Mouse (Mus musculus): ENCODE measurements at regions not wholly inside any gene's neighbourhood (a gene's known extent, or its start where the extent isn't known, plus 50 kb on each side); places are given as distances from the start of the nearest gene placed in this dataset.

DNA sequence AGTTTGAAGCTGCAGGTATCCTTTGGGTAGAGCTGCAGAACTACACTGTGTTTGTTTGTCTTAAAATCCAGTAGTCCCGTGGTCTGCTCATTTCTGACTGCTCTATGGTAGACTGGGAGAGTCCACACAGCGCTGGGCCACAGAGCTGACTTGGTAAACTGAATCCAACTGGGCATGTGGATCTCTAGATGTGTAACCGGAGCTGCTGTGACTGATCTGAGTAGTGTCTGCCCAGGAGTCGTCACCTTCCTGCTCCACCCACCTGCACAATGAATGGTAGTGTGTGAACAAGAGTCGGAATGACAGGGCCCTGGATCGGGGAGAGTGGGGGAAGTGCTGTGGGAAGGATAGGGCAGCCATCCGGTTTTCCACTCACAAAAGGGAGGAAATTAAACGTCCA is 87.5 kb upstream of the Fam3c start:
- DNase-seq (ENCODE audit: low spot score) = no peak

DNA sequence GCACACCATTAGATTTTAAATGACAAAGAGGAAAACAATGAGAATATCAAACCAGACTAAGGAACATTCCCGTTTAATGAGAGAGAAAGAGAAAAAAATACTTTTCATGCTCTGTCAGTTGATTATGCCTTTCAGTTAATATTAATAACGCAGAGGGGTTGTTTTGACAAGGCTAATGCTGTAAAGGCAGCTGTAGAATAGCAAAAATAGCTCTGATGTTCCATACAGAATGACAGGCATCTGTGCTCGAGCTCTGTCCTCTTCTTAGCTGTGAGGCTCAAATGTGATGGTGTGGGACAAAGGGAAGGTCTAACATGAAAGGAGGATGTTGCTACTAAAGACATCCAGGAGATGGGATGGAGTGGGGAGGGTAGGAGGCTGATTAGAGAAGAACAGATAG is 87.1 kb upstream of the Fam3c start:
- DNase-seq (ENCODE audit: low spot score) = no peak

DNA sequence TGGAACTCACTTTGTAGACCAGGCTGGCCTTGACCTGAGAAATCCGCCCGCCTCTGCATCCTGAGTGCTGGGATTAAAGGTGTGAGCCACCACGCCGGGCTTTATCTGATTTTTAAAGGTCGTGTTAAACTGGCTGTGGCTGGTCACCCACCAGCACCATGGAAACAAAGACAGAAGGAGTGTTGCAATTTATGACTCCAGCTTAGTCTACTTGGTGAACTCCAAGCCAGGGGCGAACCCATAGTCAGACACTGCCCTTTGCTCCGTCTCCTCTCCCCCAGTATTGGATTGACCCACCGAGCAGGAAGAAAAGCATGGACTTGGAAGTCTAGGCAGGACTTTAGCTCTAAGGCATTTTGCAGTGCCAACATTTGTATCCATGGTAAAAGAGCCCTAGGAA is 86.5 kb upstream of the Fam3c start:
- no peak for DNase-seq (ENCODE audit: low spot score)

DNA sequence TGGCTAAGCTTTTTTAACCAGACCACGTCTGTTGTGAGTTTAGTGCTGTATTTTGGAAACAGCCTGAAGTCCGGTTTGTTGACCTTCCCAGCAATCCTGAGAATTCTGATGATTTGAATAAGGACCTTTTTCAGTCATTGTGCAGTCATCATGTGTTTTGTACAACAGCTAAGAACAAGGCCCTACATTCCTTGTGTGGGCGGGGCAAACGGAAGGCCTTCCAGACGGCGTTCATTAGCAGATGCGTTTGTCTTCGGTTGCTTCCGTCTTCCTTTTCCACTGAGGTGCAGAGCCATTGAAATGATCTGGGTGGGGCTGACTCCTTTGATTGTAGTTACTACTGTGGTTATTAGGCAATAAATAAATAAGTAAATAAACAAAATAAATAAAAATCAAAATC is 83.8 kb upstream of the Fam3c start:
- no peak for DNase-seq (ENCODE audit: low spot score)

DNA sequence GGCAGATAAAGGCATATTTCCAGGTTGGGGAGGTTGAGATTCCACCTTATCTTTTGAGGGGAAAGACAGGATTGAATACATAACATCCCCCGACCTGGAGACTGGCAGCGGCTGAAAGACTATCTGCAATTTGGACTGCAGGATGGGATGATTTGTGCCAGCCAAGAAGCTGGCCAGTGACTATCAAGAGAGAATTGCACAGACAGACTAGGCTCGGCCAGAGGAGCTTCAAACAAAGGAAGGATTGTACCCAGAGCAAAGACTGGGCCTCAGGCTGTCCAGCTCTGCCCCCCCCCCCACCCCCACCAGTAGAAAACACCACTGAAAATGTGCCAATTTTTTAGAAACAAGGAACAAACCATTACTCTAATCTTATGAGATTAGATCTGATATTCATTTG is 73.0 kb upstream of the Fam3c start:
- DNase-seq (ENCODE audit: low spot score) = no peak

DNA sequence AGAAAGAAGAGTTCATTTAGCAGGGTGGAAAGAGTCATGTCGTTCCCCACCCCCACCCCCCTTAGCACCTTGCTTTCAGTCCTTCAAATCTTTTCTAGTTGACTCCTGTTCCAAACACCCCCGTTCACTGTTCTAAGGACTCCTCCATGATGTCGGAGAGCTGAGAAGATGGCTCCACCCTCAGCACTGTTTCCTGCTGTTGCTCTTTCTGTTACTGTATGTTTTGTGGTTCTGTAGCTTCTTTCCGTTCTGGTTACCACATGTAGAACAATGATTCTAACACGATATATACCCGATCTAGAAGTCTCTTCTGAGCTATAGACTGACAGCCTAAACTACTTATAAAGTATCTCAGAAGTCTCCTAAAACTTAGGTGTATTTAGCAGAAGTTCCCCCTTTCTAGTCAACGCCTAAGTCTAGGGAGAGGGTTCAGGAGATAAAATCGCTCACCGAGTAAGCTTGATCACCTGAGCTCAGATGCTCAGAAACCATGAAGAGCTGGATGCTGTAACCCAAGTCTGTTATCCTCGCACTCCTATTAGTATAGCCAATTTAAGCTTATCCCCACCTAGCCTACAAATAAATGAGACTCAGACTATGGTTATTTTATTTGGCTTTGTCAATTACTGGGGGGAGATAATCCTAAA is 68.2 kb upstream of the Fam3c start:
- no peak for DNase-seq (ENCODE audit: low spot score)

DNA sequence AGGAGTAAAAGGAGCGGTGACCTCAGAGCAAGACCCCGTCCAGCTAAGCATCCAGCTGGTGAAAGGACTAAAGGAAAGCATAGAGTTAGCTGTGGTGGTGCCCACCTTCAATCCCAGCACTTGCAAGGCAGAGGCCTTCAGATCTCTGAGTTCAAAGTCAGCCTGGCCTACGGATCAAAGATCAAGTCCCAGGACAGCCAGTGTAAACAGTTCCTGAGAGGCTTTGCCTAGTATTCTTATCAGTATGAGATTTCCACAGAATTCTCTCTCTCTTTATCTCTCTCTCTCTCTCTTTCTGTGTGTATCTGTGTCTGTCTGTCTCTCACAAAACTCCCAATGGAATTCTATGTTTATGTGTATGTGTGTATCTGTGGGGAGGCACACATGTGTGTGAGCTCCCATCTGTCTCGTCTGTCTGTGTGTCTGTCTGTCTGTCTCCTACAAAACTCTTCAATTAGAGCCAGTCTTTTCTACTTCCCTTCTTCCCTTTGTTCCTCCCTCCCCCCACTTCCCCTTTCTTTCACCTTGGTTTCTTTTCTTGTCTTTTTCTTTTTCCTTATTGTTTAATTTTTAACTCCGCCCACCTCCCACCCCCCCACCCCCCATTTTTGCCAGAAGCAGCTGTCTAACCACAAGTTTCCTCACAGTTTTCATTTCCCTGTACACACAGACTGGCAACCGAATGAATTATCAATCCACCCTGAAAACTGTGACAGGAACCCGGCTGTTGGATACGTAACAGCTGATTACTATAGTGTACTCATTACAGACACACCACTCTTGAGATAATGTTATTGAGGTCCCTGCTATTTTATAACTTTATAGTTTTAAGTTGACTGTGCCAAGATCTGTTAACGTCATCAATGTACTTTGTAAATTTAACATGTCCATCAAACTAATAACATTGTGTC is 67.3 kb upstream of the Fam3c start:
- no peak for DNase-seq (ENCODE audit: low spot score)

DNA sequence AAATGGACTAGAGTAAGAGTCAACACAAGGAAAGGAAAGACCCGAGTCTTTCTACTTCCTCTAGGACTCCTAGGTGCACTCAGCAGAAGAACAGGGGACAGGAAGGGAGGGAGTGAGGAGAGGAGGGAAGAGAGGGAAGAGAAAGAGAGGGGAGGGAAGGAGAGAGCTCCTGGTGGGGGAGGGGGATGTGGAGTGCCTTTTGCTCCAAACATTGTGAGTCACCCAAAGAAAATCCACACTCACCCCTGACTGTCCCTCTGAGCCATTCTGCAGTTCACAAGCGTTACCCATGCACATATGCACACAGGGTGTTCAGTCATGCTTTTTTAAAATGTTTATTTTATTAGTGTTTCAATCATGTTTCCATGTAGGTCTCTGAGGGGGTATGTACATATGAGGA is 65.5 kb upstream of the Fam3c start:
- DNase-seq (ENCODE audit: low spot score) = no peak

DNA sequence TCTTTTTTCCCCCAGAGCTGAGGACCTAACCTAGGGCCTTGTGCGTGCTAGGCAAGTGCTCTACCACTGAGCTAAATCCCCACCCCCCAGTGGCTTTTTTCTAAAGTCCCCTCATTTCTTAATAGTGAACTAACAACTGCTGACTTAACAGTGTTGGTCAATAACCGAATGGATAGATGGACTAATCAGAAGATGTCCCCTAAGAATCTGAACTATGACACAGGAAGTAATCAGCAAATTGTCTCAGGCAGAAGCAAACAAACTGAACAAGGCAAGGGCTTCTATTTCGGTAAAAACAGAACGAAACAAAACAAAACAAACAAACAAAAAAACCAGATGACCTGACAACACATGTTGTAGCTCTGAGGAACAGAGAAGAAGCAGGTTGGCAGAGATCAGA is 62.2 kb upstream of the Fam3c start:
- no peak for DNase-seq (ENCODE audit: low spot score)

DNA sequence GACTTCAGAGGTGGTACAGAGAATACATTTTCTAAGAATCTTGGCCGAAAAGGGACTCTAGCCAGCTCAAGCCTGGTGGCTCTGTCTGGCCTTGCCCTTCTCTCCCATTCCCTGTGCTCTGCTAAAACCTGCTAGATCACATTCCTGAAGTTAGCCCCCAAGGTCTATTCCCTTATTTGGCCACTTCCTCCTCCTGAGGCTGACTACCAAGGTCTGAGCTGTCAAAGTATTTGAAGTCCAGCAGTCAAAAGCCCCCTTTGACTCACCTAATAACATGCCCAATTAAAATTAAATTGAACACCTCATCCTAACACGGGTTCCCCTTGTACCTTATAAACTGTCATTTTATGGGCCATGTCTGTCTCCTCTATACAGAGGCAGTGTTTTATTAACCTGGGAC is 61.1 kb upstream of the Fam3c start:
- DNase-seq (ENCODE audit: low spot score) = no peak

DNA sequence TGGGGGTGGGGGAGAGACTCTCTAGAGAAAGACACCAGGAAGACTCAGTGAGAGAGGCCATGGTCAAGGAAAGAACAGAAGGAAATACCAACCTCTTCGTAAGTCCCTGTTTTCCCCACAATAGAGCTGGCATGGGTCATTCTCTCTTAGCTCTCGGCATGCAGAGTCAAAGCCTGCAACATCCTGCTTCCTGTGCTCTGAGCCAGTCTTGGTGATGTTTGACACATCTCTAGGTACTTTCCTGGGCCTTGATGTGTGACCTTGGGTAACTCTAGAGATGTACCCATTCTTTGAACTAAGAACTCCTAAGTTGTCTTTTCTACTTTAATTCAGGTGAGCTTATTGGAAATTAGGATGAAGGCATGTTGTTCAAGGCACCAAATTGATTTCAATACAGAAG is 55.8 kb upstream of the Fam3c start:
- no peak for DNase-seq (ENCODE audit: low spot score)

DNA sequence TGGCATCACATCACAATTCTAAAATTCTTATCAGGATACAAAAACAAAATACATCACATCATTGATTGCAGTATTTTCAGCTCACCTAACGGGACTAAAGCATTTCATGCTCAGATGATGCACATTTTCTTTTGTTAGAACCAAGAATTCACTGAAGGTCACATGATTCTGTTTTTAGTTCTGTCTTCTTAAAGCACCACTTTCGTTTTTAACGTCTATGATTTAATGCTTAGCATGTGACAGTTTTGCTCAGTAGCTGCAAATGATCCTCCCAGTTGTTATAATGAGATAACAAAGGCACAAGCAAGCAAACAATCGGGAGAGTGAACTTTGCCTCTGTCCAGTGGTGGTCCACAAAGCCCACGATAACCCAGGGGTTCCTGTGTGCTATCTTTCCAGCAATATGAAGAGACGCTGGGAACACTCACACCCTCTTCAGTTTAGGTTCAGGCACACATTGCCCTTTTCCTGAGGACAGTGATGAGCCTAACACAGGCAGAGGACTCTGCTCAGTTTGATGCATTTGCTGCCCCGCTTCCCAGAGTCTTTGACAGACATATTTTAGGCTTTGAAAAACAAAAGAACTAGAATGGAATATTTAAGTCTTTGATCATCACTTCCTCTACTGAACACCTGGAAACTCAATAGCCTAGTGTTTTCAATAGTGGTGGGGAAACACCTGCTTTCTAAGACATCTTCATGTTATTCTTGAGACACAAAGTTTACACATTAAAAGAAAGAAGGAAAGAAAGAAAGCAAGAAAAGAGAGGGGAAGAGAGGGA is 53.0 kb upstream of the Fam3c start:
- no peak for DNase-seq (ENCODE audit: low spot score)
